Mouse (Mus musculus) kidney, embryonic 15.5 days (tissue): Measurements from ENCODE around the gene Kif28. TPM values are rescaled to one million over a fixed set of nuclear protein-coding genes. Genes with fewer than 3 reads are reported as not detected.

ENCODE experiments used
- polyA plus RNA-seq: library from polyadenylated mRNA; unstranded; fragments of >200 nt; fragmentation: Nextera tagmentation; extraction: Ambion mirVana; gene quantifications from 2 replicates; pipeline ENCODE4 v1.2.1, GENCODE M21; 2015

Kif28 gene
- polyA plus RNA-seq, 1 experiment from 2014 or later, result not detected

Other genes with a start within 250 kb of the Kif28 start
- gene Smyd3, start 227.2 kb downstream of the Kif28 start, polyA plus RNA-seq, result 19.3 and 21.8 TPM in 2 replicates
- gene Tfb2m, start 199.0 kb downstream of the Kif28 start, polyA plus RNA-seq, result 29.2 and 33.6 TPM in 2 replicates
- gene Cnst, start 198.9 kb downstream of the Kif28 start, polyA plus RNA-seq, result 13.8 and 15.1 TPM in 2 replicates
- 73.1 and 74.8 TPM in 2 replicates for gene Sccpdh, start 77.1 kb downstream of the Kif28 start, polyA plus RNA-seq
- gene Gm10518, start 58.1 kb upstream of the Kif28 start, polyA plus RNA-seq, result 0.21 TPM in 1 of 2 replicates, not detected in the other
- gene Ahctf1, start 58.4 kb upstream of the Kif28 start, polyA plus RNA-seq, result 23.4 and 28.8 TPM in 2 replicates
- 18.0 and 18.5 TPM in 2 replicates for gene Cdc42bpa, start 215.2 kb upstream of the Kif28 start, polyA plus RNA-seq